Mouse (Mus musculus): ENCODE measurements around the gene Higd2a. TPM values are rescaled to one million over a fixed set of nuclear protein-coding genes. Genes with fewer than 3 reads are reported as not detected.

Higd2a gene
- polyA plus RNA-seq, 1 experiment from 2014 or later: 285 TPM

GRCm38 (mm10) chr13:54635011-54635410 lies 45.0 kb downstream of the Higd2a start:
- peaks cover 30% of the 10 kb centered on the region for H3K36me3 ChIP-seq
- H3K4me2 ChIP-seq: no peak overlapping the region
- no peaks in the 10 kb centered on the region for H3K27me3 ChIP-seq (replicated peaks)
- 94% methylated on average over 3 of the region's 3 CpGs for WGBS
- no peak for ATAC-seq (ENCODE audit: low FRiP score)
- no peak overlapping the region for H3K27ac ChIP-seq (replicated peaks)
- H3K9me3 ChIP-seq (replicated peaks): no peaks in the 10 kb centered on the region
- no peak overlapping the region for H3K9ac ChIP-seq (replicated peaks)
- no peak overlapping the region for H3K4me3 ChIP-seq (replicated peaks)
- H3K4me1 ChIP-seq: no peaks in the 10 kb centered on the region

Small RNA genes within 50 kb of the gene (microRNA-seq; reads per million reads assigned to microRNA genes)
- gene Gm24195: not detected

Other genes with a start within 250 kb of the Higd2a start
- 19.8 and 20.0 TPM in 2 replicates for gene Cplx2, start 218.9 kb upstream of the Higd2a start, polyA plus RNA-seq (2015; fragmentation: Nextera tagmentation; extraction: Ambion mirVana)
- gene Thoc3, start 121.4 kb upstream of the Higd2a start, polyA plus RNA-seq (2015; fragmentation: Nextera tagmentation; extraction: Ambion mirVana): 85.8 and 89.9 TPM in 2 replicates
- gene Simc1, start 86.4 kb upstream of the Higd2a start, polyA plus RNA-seq (2015; fragmentation: Nextera tagmentation; extraction: Ambion mirVana): 19.8 and 20.1 TPM in 2 replicates
- gene 4833439L19Rik, start 24.8 kb upstream of the Higd2a start, polyA plus RNA-seq (2015; fragmentation: Nextera tagmentation; extraction: Ambion mirVana): 218 and 220 TPM in 2 replicates
- 81.9 and 93.8 TPM in 2 replicates for gene Arl10, start 15.2 kb upstream of the Higd2a start, polyA plus RNA-seq (2015; fragmentation: Nextera tagmentation; extraction: Ambion mirVana)
- gene Nop16, start 117 bp upstream of the Higd2a start, polyA plus RNA-seq (2015; fragmentation: Nextera tagmentation; extraction: Ambion mirVana): 64.7 and 69.8 TPM in 2 replicates
- 230 and 259 TPM in 2 replicates for gene Cltb, start 21.1 kb downstream of the Higd2a start, polyA plus RNA-seq (2015; fragmentation: Nextera tagmentation; extraction: Ambion mirVana)
- 58.1 and 64.7 TPM in 2 replicates for gene Faf2, start 31.6 kb downstream of the Higd2a start, polyA plus RNA-seq (2015; fragmentation: Nextera tagmentation; extraction: Ambion mirVana)
- gene Rnf44, start 103.7 kb downstream of the Higd2a start, polyA plus RNA-seq (2015; fragmentation: Nextera tagmentation; extraction: Ambion mirVana): 73.5 and 76.3 TPM in 2 replicates
- 0.22 and 1.4 TPM in 2 replicates for gene Cdhr2, start 111.3 kb downstream of the Higd2a start, polyA plus RNA-seq (2015; fragmentation: Nextera tagmentation; extraction: Ambion mirVana)
- gene Gprin1, start 159.7 kb downstream of the Higd2a start, polyA plus RNA-seq (2015; fragmentation: Nextera tagmentation; extraction: Ambion mirVana): 10.3 and 21.6 TPM in 2 replicates
- gene Sncb, start 176.4 kb downstream of the Higd2a start, polyA plus RNA-seq (2015; fragmentation: Nextera tagmentation; extraction: Ambion mirVana): 110 and 122 TPM in 2 replicates
- not detected in 2 replicates for gene Eif4e1b, start 193.8 kb downstream of the Higd2a start, polyA plus RNA-seq (2015; fragmentation: Nextera tagmentation; extraction: Ambion mirVana)
- gene Tspan17, start 199.2 kb downstream of the Higd2a start, polyA plus RNA-seq (2015; fragmentation: Nextera tagmentation; extraction: Ambion mirVana): 112 and 137 TPM in 2 replicates

Data from neural tube, embryonic 15.5 days (tissue).